Mouse (Mus musculus) myocyte (in vitro differentiated cells): ENCODE results near the gene Hrct1. TPM values are rescaled to one million over a fixed set of nuclear protein-coding genes. Genes with fewer than 3 reads are reported as not detected.

ENCODE experiments used
- H3K27me3 ChIP-seq: one replicate; pipeline ENCODE4 v1.6.1; 2011; ENCODE audit not compliant: control insufficient read depth, insufficient read depth, insufficient read length
- H3K36me3 ChIP-seq: one replicate; pipeline ENCODE4 v1.6.1; 2011; ENCODE audit not compliant: control insufficient read depth, insufficient read depth
- H3K4me2 ChIP-seq: one replicate; pipeline ENCODE4 v1.6.1; 2011; ENCODE audit warnings: low read depth, control low read depth
- H3K4me3 ChIP-seq: one replicate; pipeline ENCODE4 v1.5.1; 2011; ENCODE audit warnings: mild to moderate bottlenecking, control low read depth, moderate library complexity
- H3K79me2 ChIP-seq: one replicate; pipeline ENCODE4 v1.6.1; 2011; ENCODE audit not compliant: control insufficient read depth, insufficient read depth
- H3ac ChIP-seq: one replicate; pipeline ENCODE4 v1.6.1; 2011; ENCODE audit not compliant: control insufficient read depth, insufficient read length
- CEBPB ChIP-seq: IDR thresholded peaks from 2 replicates; pipeline ENCODE4 v1.6.1; 2011; ENCODE audit warnings: mild to moderate bottlenecking, moderate library complexity; ENCODE audit not compliant: poor library complexity, insufficient read depth, severe bottlenecking
- E2F4 ChIP-seq: IDR thresholded peaks from one replicate; pipeline ENCODE4 v1.6.1; 2011; ENCODE audit warnings: mild to moderate bottlenecking, control low read depth, moderate library complexity; ENCODE audit not compliant: insufficient read depth
- MAX ChIP-seq: IDR thresholded peaks from one replicate; pipeline ENCODE4 v1.6.1; 2011; ENCODE audit warnings: low read depth, mild to moderate bottlenecking, control low read depth
- MYOD1 ChIP-seq, 3 experiments: IDR thresholded peaks; one replicate each; pipeline ENCODE4 v1.6.1; 2011; ENCODE audit warnings: control low read depth in 2 of 3, low read depth in 2 of 3, mild to moderate bottlenecking in 2 of 3, moderate library complexity in 1 of 3; ENCODE audit not compliant: insufficient read length in 2 of 3, control insufficient read depth in 1 of 3
- MYOG ChIP-seq, 3 experiments: IDR thresholded peaks; one replicate each; pipeline ENCODE4 v1.6.1; 2011; ENCODE audit warnings: control low read depth in 2 of 3, low read depth in 2 of 3, mild to moderate bottlenecking in 2 of 3; ENCODE audit not compliant: insufficient read length in 2 of 3, control insufficient read depth in 1 of 3, insufficient read depth in 1 of 3
- POLR2A ChIP-seq: IDR thresholded peaks from one replicate; pipeline ENCODE4 v1.6.1; 2011; ENCODE audit warnings: low read depth, mild to moderate bottlenecking, control low read depth, moderate library complexity; ENCODE audit not compliant: insufficient read length
- POLR2AphosphoS2 ChIP-seq: IDR thresholded peaks from one replicate; pipeline ENCODE4 v1.6.1; 2011; ENCODE audit warnings: low read depth, control low read depth; ENCODE audit not compliant: insufficient read length
- REST ChIP-seq: IDR thresholded peaks from one replicate; pipeline ENCODE4 v1.6.1; 2011; ENCODE audit warnings: mild to moderate bottlenecking, control low read depth, moderate library complexity; ENCODE audit not compliant: insufficient read depth, insufficient read length
- SRF ChIP-seq: IDR thresholded peaks from one replicate; pipeline ENCODE4 v1.6.1; 2011; ENCODE audit warnings: low read depth; ENCODE audit not compliant: control insufficient read depth, insufficient read length
- TCF12 ChIP-seq: IDR thresholded peaks from one replicate; pipeline ENCODE4 v1.6.1; 2011; ENCODE audit warnings: mild to moderate bottlenecking, control low read depth; ENCODE audit not compliant: poor library complexity, insufficient read depth, severe bottlenecking
- TCF3 ChIP-seq: IDR thresholded peaks from one replicate; pipeline ENCODE4 v1.6.1; 2011; ENCODE audit warnings: low read depth, control low read depth; ENCODE audit not compliant: insufficient read length
- USF1 ChIP-seq: IDR thresholded peaks from one replicate; pipeline ENCODE4 v1.6.1; 2011; ENCODE audit warnings: low read depth, mild to moderate bottlenecking, control low read depth, moderate library complexity
- polyA plus RNA-seq: library from polyadenylated mRNA; unstranded; fragments of >200 nt; fragmentation: generic; extraction: Trizol; gene quantifications from one replicate; pipeline ENCODE4 v1.2.1, GENCODE M21; 2012; ENCODE audit warnings: missing spikeins

The Hrct1 gene
- polyA plus RNA-seq, 1 experiment = 0.78 TPM

DNA sequence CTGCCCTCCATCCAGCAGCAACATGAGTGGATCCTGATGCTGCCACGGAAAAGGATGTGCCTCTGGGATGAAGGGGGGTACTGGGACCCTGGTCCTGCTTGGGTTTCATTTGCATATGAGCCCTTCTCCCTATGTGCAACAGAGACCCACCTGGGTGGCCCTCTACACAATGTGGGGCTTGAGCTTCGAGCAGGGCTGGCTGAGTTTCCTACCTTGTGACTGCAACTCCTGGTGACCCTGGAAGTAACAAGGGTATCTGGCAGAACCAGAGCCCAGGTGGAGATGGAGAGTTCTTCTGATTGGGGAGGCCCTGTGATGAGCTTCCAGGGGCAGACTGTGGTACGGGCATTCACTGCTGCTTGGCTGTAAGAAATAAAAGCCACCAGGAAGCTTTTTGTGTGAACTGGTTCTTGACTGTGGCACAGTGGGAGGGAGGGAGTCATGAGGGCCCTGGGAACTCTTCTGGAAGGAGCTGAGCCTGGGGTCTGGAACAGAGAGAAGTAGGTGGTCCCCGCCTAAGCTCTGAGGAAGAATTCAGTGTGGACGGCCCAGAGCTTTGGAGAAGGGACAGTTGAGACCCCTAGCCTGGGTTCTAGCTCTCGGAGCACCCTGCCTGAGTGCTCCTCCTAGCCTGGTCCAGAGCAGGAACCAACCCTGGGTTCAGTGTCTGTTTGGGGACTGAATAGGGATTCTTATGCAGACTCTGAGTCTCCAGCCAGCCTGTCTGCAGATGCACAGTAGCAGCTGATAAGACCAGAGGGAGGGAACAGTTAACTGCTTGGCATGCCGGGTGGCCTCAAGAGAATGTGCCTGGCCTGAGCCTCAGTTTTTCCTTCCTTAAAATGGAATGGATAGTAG is 959 bp downstream of the Hrct1 start:
- H3K27me3 ChIP-seq = no peaks in the 10 kb centered on the region
- no peaks in the 10 kb centered on the region for H3K36me3 ChIP-seq
- no peaks in the 10 kb centered on the region for H3K79me2 ChIP-seq
- no peak overlapping the region for H3K4me3 ChIP-seq
- TF ChIP-seq E2F4 (no peak), MYOD1 (IDR thresholded peaks at IDR 0.05; ENCODE audit: control insufficient read depth in 1 of 3, insufficient read length in 2 of 3, low read depth in 2 of 3) (peak; percentile 81 to 86 (median 85)), TCF12 (no peak), TCF3 (no peak), POLR2AphosphoS2 (no peak), MAX (no peak), MYOG (IDR thresholded peaks at IDR 0.05; ENCODE audit: control insufficient read depth in 1 of 3, insufficient read depth in 1 of 3, insufficient read length in 2 of 3, low read depth in 2 of 3) (peak in 1 of 3 experiments; percentile 51), SRF (no peak), CEBPB (no peak), POLR2A (no peak), REST (no peak)
- H3K4me2 ChIP-seq = peak overlapping the region; percentile 79
- no peak overlapping the region for H3ac ChIP-seq

DNA sequence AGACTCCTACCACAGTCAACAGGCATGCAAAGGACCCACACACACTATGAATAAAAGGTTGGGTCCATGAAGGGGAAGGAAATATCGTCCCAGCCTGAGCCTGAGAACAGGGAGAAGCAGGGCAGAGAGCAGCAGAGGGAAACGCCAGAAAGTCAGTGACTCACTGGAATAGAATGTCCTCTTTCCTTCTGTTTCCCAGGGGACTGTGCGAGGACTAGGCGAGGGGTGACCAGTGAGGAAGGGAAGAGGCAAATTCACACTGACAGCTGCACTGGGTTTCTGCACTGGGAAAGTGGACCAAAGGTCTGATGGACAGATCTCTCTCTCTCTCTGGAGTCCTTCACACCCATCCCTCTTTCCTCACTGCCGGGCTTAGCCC is 1.6 kb downstream of the Hrct1 start:
- TF ChIP-seq TCF12 = peak; percentile 33
- TF ChIP-seq MYOG (IDR thresholded peaks at IDR 0.05; ENCODE audit: control insufficient read depth in 1 of 3, insufficient read depth in 1 of 3, insufficient read length in 2 of 3, low read depth in 2 of 3) = peak in 1 of 3 experiments; percentile 66
- no peak for TF ChIP-seq CEBPB
- peak in 2 of 3 experiments; percentile 78 to 85 for TF ChIP-seq MYOD1 (IDR thresholded peaks at IDR 0.05; ENCODE audit: control insufficient read depth in 1 of 3, insufficient read length in 2 of 3, low read depth in 2 of 3)
- no peak for TF ChIP-seq E2F4
- no peaks in the 10 kb centered on the region for H3K36me3 ChIP-seq
- no peak overlapping the region for H3ac ChIP-seq
- H3K4me2 ChIP-seq = peak overlapping the region; percentile 79
- H3K27me3 ChIP-seq = no peaks in the 10 kb centered on the region
- H3K4me3 ChIP-seq = no peak overlapping the region
- no peaks in the 10 kb centered on the region for H3K79me2 ChIP-seq

DNA sequence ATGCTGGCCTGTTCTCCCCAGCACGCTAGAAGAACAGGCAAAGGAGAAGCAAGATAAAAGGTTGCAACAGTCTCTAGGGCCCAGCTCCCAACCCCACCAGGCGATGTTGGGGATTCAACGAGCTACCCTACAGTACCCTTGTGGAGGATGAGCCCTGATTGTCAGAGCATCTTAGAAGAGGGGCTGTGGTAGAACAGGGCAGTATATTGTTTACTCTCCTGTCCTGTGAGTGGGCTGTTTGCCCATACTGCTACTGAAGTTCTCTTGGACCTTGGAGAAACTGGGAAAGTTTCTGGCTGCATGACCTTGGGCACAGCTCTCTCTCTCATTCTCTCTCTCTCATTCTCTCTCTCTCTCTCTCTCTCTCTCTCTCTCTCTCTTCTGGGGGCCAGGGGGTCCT is 2.1 kb downstream of the Hrct1 start:
- Histone ChIP-seq H3K4me2 (peak overlapping the region; percentile 79), H3K4me3 (no peak overlapping the region), H3K27me3 (no peaks in the 10 kb centered on the region), H3ac (no peak overlapping the region), H3K36me3 (no peaks in the 10 kb centered on the region), H3K79me2 (no peaks in the 10 kb centered on the region)
- TF ChIP-seq TCF3 = no peak
- no peak for TF ChIP-seq USF1
- no peak for TF ChIP-seq REST
- no peak for TF ChIP-seq SRF
- TF ChIP-seq MAX = no peak
- no peak for TF ChIP-seq POLR2AphosphoS2
- no peak for TF ChIP-seq POLR2A
- TF ChIP-seq MYOG (IDR thresholded peaks at IDR 0.05; ENCODE audit: control insufficient read depth in 1 of 3, insufficient read depth in 1 of 3, insufficient read length in 2 of 3, low read depth in 2 of 3) = no peak
- no peak for TF ChIP-seq MYOD1 (IDR thresholded peaks at IDR 0.05; ENCODE audit: control insufficient read depth in 1 of 3, insufficient read length in 2 of 3, low read depth in 2 of 3)
- no peak for TF ChIP-seq CEBPB

DNA sequence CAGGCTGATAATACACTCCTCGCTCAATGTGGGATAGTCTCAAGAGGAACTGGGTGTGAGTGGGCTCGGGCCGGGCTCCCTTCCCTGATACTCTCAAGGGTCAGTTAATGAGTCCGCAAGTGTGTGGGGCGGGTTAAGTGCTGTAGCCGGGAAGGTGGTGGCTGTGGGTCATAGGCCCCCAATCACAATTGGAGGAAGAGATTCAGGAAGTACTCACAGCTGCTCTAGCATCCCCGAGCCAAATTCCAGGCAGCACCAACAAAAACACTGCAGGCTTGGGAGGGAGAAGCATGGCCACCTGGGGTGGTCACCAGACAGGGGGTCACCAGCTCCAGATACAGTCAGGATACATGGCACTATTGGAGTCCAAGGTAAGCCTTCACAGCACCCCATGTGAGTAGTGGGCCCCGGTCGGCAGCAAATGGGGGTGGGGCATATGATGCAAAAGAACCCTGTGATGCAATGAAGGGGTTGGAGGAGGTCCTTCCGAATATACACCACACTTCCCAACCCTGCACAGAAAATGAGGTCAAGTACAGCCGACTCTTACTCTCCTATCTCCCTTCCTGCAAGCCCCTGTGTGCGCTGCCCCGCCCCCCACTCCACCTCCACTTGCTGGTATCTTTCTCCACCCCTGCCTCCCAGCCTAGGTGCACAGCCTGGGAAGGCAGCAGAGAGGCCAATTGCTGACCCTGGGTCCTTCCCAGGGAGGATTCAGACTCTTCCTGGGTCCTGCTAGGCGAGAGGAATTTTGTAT is 3.0 kb downstream of the Hrct1 start, which contains the start of gene Spaar:
TSS of gene Spaar (plus strand) at position 241 of the 757 bp plus-strand sequence.
- H3K4me3 ChIP-seq = no peak within 1 kb of the TSS
- H3K27me3 ChIP-seq = no peaks in the 10 kb centered on the region
- peak within 1 kb of the TSS; percentile 79 for H3K4me2 ChIP-seq
- TF ChIP-seq MYOG (IDR thresholded peaks at IDR 0.05; ENCODE audit: control insufficient read depth in 1 of 3, insufficient read depth in 1 of 3, insufficient read length in 2 of 3, low read depth in 2 of 3) = no peak
- TF ChIP-seq CEBPB = no peak
- no peak for TF ChIP-seq E2F4
- TF ChIP-seq TCF3 = no peak
- TF ChIP-seq MYOD1 (IDR thresholded peaks at IDR 0.05; ENCODE audit: control insufficient read depth in 1 of 3, insufficient read length in 2 of 3, low read depth in 2 of 3) = no peak
- no peak for TF ChIP-seq USF1
- no peaks in the 10 kb centered on the region for H3K79me2 ChIP-seq
- no peaks in the 10 kb centered on the region for H3K36me3 ChIP-seq
- no peak within 1 kb of the TSS for H3ac ChIP-seq
